Mouse (Mus musculus) gastrocnemius, postnatal 10 days (tissue): Measurements from ENCODE around the gene Rnf214. TPM values are rescaled to one million over a fixed set of nuclear protein-coding genes. Genes with fewer than 3 reads are reported as not detected.

Source experiments
- DNase-seq: peaks from one replicate; pipeline ENCODE4 v3.0.0; 2021; ENCODE audit warnings: mixed read lengths
- microRNA-seq, 2 experiments: library from miRNA; unstranded; fragments of <30 nt; microRNA quantifications; one replicate each; pipeline ENCODE4 v1.2.0; 2021
- total RNA-seq, 2 experiments: library from RNA; stranded (reverse); gene quantifications; 2 replicates each; pipeline ENCODE4 v1.2.3; 2021

The Rnf214 gene
- total RNA-seq, 2 experiments from 2014 or later = 26.8 to 31.6 TPM

DNA sequence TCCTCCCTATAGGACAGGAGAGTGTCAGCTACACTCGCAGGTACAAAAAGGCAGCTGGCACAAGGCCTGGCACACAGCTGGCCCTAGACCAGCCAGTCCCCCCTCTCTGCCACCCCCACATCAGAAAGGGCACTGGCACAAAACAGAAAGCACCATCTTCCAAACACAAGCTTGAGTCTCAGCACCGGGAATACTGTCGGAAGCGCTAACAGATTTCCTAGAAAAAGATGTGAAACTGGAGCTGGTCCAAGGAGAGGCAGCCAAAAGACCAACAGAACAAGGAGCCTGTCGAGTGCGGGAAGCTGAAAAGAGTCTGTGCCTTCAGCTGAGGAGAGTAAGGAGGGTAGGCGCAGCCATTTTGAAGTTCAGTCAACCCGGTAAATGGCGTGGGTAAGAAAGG lies 91.6 kb downstream of the Rnf214 start:
- no peak for DNase-seq

Small RNA genes lying within 50 kb of the gene (microRNA-seq; reads per million reads assigned to microRNA genes)
- 0 reads per million in 2 experiments for gene Mir7087

Other genes with a start within 250 kb of the Rnf214 start
- 1 to 10 TPM; 3.3 to 7.2 TPM for gene Cep164, start 78.2 kb downstream of the Rnf214 start, total RNA-seq
- gene Bace1, start 68.3 kb downstream of the Rnf214 start, total RNA-seq = 10 to 100 TPM; 41.8 to 43.4 TPM
- gene Pcsk7, start 414 bp downstream of the Rnf214 start, total RNA-seq = 10 to 100 TPM; 13.3 to 17.3 TPM
- 10 to 100 TPM; 53.6 to 64.6 TPM for gene Tagln, start 29.1 kb upstream of the Rnf214 start, total RNA-seq
- 10 to 100 TPM; 57.8 to 58.2 TPM for gene Sidt2, start 48.3 kb upstream of the Rnf214 start, total RNA-seq
- gene Pafah1b2, start 105.8 kb upstream of the Rnf214 start, total RNA-seq = 10 to 100 TPM; 62.5 to 73.1 TPM
- gene Sik3, start 105.9 kb upstream of the Rnf214 start, total RNA-seq = 10 to 100 TPM; 52.7 to 52.9 TPM